Mouse (Mus musculus) hindbrain, embryonic 16.5 days (tissue): ENCODE results near the gene Tgoln1. TPM values are rescaled to one million over a fixed set of nuclear protein-coding genes. Genes with fewer than 3 reads are reported as not detected.

Experiments used
- ATAC-seq: fragments of 200-750 bp; cut with Nextera tagmentation; 2 replicates; pipeline ENCODE4 v1.8.0; 2017; ENCODE audit warnings: moderate TSS enrichment, moderate library complexity
- H3K27ac ChIP-seq: fragments of 300-500 bp; sonication (generic); 2 replicates; pipeline ENCODE4 v1.5.1; 2014; ENCODE audit warnings: low read depth, mild to moderate bottlenecking, control low read depth, low read length, moderate library complexity
- H3K27me3 ChIP-seq: fragments of 300-500 bp; sonication (generic); replicated peaks from 2 replicates; pipeline ENCODE4 v1.6.1; 2014; ENCODE audit warnings: low read length; ENCODE audit not compliant: control insufficient read depth, insufficient read depth
- H3K36me3 ChIP-seq: fragments of 300-500 bp; sonication (generic); 2 replicates; pipeline ENCODE4 v1.6.1; 2014; ENCODE audit warnings: mild to moderate bottlenecking, low read length, moderate library complexity, mixed read lengths; ENCODE audit not compliant: control insufficient read depth, insufficient read depth
- H3K4me1 ChIP-seq: fragments of 300-500 bp; sonication (generic); 2 replicates; pipeline ENCODE4 v1.6.1; 2014; ENCODE audit warnings: low read depth, low read length; ENCODE audit not compliant: control insufficient read depth, insufficient read depth
- H3K4me2 ChIP-seq: fragments of 300-500 bp; sonication (generic); 2 replicates; pipeline ENCODE4 v1.6.1; 2014; ENCODE audit warnings: mild to moderate bottlenecking, low read length, control low read depth, moderate library complexity
- H3K4me3 ChIP-seq: fragments of 300-500 bp; sonication (generic); 2 replicates; pipeline ENCODE4 v1.5.1; 2014; ENCODE audit warnings: mild to moderate bottlenecking, low read length, control low read depth, moderate library complexity
- H3K9ac ChIP-seq: fragments of 300-500 bp; sonication (generic); 2 replicates; pipeline ENCODE4 v1.6.1; 2014; ENCODE audit warnings: low read depth, mild to moderate bottlenecking, control low read depth, low read length, moderate library complexity
- H3K9me3 ChIP-seq: fragments of 300-500 bp; sonication (generic); 2 replicates; pipeline ENCODE4 v1.6.1; 2014; ENCODE audit warnings: mild to moderate bottlenecking, low read length, moderate library complexity; ENCODE audit not compliant: control insufficient read depth
- WGBS: fragments of 180-500 bp; shearing (Covaris S2); extraction: QIAGEN DNeasy Blood & Tissue Kit; methylation state at CpG from one replicate; pipeline ENCODE4 v1.1.7; 2014; 5-methylcytosine and 5-hydroxymethylcytosine counted together
- polyA plus RNA-seq: library from polyadenylated mRNA; unstranded; fragments of >200 nt; fragmentation: Nextera tagmentation; extraction: Ambion mirVana; gene quantifications from 2 replicates; pipeline ENCODE4 v1.2.1, GENCODE M21; 2015

Tgoln1 gene
- polyA plus RNA-seq, 1 experiment from 2014 or later = 35.6 TPM

DNA sequence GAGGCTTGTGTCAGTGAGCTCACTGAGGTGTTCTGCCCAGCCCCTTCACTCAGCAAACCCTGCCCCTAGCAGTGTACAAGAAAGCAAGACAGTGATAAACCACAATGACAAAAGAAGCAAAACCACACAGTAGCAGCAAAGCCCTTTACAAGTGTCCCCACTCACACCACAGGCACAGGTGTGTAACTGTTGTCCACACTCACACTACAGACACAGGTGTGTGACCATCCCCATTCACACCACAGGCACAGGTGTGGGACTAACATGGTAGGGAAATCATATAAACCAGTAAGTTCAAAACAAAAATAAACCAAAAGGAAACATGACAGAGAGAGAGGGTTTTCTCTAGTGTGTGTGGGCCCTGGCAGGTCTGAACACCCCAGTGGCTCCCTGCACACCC, 28.5 kb downstream of the Tgoln1 start:
- Histone ChIP-seq H3K4me1 (no peaks in the 10 kb centered on the region), H3K36me3 (peaks cover 8% of the 10 kb centered on the region), H3K27ac (no peak overlapping the region), H3K4me2 (no peak overlapping the region), H3K4me3 (no peak overlapping the region), H3K27me3 (no peaks in the 10 kb centered on the region), H3K9ac (no peak overlapping the region), H3K9me3 (no peaks in the 10 kb centered on the region)
- no peak for ATAC-seq

DNA sequence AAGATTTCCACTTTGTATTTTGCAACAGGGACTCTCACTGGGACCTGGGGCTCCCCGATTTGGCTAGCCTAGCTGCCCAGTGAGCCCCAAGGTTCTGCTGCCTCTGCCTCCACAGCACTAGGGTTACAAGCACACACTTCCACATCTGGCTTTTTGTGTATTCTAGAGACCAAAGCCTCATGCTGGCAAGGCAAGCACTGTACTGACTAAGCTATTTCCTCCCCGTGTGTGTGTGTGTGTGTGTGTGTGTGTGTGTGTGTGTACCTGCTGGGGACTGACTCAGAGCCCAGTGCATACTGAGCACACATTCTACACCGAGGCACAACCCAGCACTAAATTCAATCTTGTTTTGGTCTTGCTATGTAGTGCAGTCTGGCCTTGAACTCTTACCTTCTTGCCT, 30.1 kb downstream of the Tgoln1 start:
- H3K4me3 ChIP-seq = no peak overlapping the region
- ATAC-seq = no peak
- peaks cover 8% of the 10 kb centered on the region for H3K36me3 ChIP-seq
- H3K27ac ChIP-seq = no peak overlapping the region
- H3K27me3 ChIP-seq = no peaks in the 10 kb centered on the region
- H3K4me2 ChIP-seq = no peak overlapping the region
- no peaks in the 10 kb centered on the region for H3K4me1 ChIP-seq
- no peaks in the 10 kb centered on the region for H3K9me3 ChIP-seq
- H3K9ac ChIP-seq = no peak overlapping the region
- 66% methylated on average over 3 of the region's 3 CpGs for WGBS

DNA sequence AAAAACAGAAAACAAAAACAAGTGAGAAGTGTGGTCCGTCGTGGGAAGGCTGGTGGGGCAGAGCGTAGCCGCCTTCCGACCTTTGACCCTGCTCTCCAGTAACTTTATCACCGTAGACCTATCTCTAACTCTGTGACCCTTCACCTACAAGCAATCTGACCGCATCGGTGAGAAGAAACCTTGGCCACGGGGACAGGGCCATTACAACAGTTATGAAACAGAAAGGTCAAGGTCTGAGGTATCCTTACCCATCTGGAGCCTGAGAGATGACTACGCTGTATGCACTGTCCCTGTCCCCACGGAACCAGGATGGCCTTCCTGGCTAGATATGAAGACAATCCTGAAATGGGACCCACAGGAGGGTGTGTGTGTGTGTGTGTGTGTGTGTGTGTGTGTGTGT, 32.6 kb downstream of the Tgoln1 start:
- Histone ChIP-seq H3K9me3 (no peaks in the 10 kb centered on the region), H3K4me2 (no peak overlapping the region), H3K27ac (no peak overlapping the region), H3K27me3 (no peaks in the 10 kb centered on the region), H3K4me1 (no peaks in the 10 kb centered on the region), H3K36me3 (peaks cover 8% of the 10 kb centered on the region), H3K9ac (no peak overlapping the region), H3K4me3 (no peak overlapping the region)
- no peak for ATAC-seq
- WGBS = 84% methylated on average over 11 of the region's 11 CpGs

DNA sequence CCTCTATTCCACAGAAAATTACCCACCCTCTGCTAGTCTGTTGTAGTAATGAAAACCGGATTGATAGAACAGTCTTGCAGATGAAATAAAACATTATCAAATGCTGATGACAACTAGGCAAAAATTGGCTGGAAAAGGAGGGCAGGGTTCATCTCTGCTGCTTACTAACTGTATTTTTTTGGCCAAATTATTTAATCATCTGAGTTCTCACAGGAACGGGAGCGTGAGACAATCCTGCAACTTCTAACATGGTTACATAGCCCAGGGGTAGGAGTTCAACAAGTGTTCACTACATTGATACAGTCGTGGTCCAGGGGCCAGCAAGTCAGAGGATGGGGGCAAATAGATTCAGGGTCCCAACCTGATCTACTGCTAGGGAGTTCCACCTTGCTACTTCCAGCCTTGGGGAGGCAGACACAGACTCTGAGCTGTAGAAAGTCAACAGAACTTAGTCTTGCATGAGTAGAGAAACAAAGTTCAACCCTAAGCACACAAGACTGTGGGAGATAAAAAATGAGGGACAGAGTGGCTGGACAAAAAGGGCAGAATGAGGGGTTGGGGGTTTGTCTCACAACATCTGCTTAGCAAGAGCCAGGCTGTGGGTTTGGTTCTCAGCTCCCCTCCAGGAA, 33.5 kb downstream of the Tgoln1 start:
- H3K9ac ChIP-seq = no peak overlapping the region
- 91% methylated on average over 4 of the region's 4 CpGs for WGBS
- peaks cover 11% of the 10 kb centered on the region for H3K36me3 ChIP-seq
- no peak overlapping the region for H3K27ac ChIP-seq
- H3K4me2 ChIP-seq = no peak overlapping the region
- no peaks in the 10 kb centered on the region for H3K4me1 ChIP-seq
- H3K27me3 ChIP-seq = no peaks in the 10 kb centered on the region
- H3K4me3 ChIP-seq = no peak overlapping the region
- no peaks in the 10 kb centered on the region for H3K9me3 ChIP-seq
- no peak for ATAC-seq

DNA sequence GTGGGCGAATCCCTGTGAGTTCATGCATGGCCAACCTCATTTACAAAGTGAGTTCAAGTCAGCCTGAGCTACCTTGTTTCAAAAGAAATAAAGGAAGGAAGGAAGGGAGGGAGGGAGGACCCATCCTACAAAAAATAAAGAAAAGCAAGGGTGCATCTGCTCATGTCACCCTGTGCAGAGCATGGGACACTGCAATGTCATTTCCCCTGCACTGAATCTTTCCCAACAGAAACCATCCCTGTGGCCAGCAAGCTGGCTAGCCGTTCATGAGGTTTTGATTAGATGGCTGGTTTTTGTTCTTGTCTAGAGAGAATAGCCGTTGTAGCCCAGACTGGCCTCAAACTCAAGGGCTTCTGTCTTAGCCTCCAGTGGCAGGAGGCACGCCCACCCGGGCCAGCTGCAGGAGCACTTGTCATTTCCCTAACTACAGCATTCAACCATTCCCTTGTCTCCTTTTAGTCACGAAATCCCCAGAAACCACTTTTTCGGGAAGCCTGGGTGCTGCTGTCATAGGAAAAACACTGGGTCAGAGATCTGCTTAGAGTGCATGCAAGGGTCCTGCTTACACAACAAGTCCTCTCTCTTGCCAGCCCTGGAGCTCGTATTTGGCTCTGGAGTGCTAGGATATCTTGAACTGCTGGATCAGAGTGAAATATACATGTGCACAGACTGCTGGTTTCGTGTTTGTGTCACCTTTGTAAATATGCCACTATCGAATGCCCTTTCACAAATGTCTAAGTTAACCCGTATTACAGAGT, 35.0 kb downstream of the Tgoln1 start:
- Histone ChIP-seq H3K9me3 (no peaks in the 10 kb centered on the region), H3K4me3 (no peak overlapping the region)
- 77% methylated on average over 11 of the region's 11 CpGs for whole genome bisulfite sequencing

DNA sequence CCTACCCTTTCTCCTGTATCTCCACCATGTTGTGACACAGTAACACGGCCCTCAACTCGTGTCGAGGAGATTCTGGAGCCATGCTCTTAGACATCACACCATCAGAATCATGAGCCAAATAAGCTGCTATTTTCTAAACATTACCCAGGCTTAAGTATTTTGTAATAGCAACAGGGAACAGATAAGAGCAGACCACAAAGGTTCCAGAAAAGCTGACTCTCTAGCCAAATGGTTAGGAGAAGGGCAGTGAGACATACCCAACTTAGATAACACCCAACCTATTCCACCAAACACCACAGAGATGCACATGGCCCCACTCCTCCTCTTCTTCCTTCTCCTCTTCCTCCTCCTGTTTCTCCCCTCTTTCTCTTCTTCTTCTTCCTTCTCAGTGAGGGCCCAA, 40.8 kb downstream of the Tgoln1 start:
- H3K4me3 ChIP-seq = no peak overlapping the region
- 93% methylated on average over 3 of the region's 3 CpGs for WGBS
- no peak overlapping the region for H3K9ac ChIP-seq
- no peaks in the 10 kb centered on the region for H3K27me3 ChIP-seq
- H3K4me1 ChIP-seq = no peaks in the 10 kb centered on the region
- no peaks in the 10 kb centered on the region for H3K9me3 ChIP-seq
- no peak for ATAC-seq
- no peak overlapping the region for H3K27ac ChIP-seq
- H3K4me2 ChIP-seq = no peak overlapping the region
- H3K36me3 ChIP-seq = peaks cover 9% of the 10 kb centered on the region; the same call in 1 of the 2 replicates

More for the DNA sequence above, 35.0 kb downstream of the Tgoln1 start:
- Histone ChIP-seq H3K27ac (no peak overlapping the region), H3K36me3 (peaks cover 15% of the 10 kb centered on the region), H3K4me1 (no peaks in the 10 kb centered on the region), H3K4me2 (no peak overlapping the region), H3K9ac (no peak overlapping the region), H3K27me3 (no peaks in the 10 kb centered on the region)
- no peak for ATAC-seq

DNA sequence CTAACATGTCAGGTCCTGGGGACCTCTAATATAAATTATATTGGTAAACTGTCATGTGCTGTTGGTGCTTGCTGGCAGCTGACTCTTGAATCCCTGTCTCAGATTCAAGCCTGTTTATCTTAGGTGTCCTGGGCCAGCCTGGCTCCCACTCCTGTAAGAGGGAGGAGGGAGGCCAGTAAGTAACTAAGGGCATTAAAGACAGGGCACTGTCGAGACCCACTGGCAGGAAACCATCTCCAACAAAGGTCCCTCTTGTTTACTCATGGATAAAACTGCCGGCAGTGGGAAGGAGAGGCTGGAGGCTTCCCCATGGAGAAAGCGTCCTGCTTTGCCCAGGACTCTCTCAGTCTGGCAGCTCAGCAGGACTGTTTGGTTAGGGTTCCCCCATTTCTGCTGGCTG, 45.0 kb downstream of the Tgoln1 start:
- H3K27ac ChIP-seq = no peak overlapping the region
- WGBS = 45% methylated on average over 3 of the region's 3 CpGs
- H3K9me3 ChIP-seq = no peaks in the 10 kb centered on the region
- no peak overlapping the region for H3K4me3 ChIP-seq
- H3K9ac ChIP-seq = no peak overlapping the region
- H3K27me3 ChIP-seq = no peaks in the 10 kb centered on the region
- no peak for ATAC-seq
- H3K36me3 ChIP-seq = peaks cover 7% of the 10 kb centered on the region
- H3K4me1 ChIP-seq = no peaks in the 10 kb centered on the region
- H3K4me2 ChIP-seq = no peak overlapping the region

DNA sequence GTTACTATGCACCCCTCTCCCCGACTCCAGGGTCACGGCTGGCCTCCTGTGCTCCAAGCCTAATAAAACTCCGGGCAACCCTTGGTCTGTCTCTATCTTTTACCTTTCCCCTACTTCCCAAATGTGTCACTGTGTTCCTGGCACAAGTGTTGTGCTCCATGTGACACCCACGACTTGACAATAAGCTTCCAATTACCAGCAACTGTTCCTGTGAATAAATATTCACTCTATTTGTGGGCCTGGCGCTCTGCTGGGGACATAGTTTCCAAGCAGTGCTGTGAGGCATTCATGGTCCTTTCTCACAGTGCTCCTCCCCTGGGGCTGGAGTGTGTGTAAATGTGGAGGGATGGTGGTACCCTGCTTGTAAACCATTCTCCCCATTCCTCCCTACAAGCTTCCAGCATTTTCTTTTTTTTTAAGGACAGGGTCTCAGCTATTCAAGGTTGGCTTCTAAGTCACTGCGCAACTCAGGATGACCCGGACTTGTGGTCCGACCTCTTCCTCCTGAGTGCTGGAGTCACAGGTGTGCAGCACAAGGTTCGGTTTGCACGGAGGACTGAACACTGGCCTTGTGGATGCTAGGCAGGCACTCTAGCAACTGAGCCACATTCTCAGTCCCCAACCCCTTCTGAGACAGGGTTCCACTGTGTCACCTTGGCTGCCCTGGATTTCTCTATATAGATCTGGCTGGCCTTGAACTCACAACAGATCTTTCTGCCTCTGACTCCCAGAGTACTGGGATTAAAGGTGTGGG, 46.0 kb downstream of the Tgoln1 start:
- Histone ChIP-seq H3K4me2 (no peak overlapping the region), H3K27me3 (no peaks in the 10 kb centered on the region), H3K4me3 (no peak overlapping the region), H3K36me3 (peaks cover 4% of the 10 kb centered on the region), H3K4me1 (peaks cover 1% of the 10 kb centered on the region; the same call in 1 of the 2 replicates), H3K9me3 (no peaks in the 10 kb centered on the region), H3K27ac (no peak overlapping the region), H3K9ac (no peak overlapping the region)
- no peak for ATAC-seq
- 85% methylated on average over 10 of the region's 10 CpGs for WGBS

DNA sequence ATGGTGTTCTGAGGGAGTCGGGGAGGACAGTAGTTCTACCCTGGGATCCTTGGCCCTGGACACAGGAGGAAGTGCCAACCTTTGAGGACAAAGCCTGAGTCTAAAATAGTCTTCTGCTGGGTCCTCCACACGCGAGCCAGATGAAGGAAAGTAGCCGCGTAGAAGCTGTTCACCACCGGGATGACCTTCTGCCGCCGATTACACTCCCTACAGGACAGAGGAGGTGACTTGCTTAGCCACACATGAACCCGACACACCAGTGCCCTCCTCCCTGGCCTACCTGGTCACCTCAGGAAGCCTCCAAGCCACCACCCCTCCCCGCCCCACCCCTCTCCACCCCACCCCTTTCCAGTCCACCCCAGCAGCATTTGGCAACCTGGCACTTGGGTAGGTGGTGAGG, 48.1 kb downstream of the Tgoln1 start:
- no peak overlapping the region for H3K4me2 ChIP-seq
- no peak overlapping the region for H3K4me3 ChIP-seq
- no peak overlapping the region for H3K27ac ChIP-seq
- peaks cover 5% of the 10 kb centered on the region; the same call in 1 of the 2 replicates for H3K4me1 ChIP-seq
- no peaks in the 10 kb centered on the region for H3K27me3 ChIP-seq
- no peak overlapping the region for H3K9ac ChIP-seq
- H3K36me3 ChIP-seq = peaks cover 4% of the 10 kb centered on the region
- WGBS = 95% methylated on average over 10 of the region's 10 CpGs
- no peaks in the 10 kb centered on the region for H3K9me3 ChIP-seq
- ATAC-seq = no peak
